Mouse (Mus musculus) megakaryocyte-erythroid progenitor cell, adult 5-6 weeks (primary cell): ENCODE results near the gene Stat5a. TPM values are rescaled to one million over a fixed set of nuclear protein-coding genes. Genes with fewer than 3 reads are reported as not detected.

ENCODE experiments used
- ATAC-seq: replicated peaks from 2 replicates; pipeline ENCODE4 v1.8.0; 2016; ENCODE audit warnings: mild to moderate bottlenecking, inconsistent platforms; ENCODE audit not compliant: severe bottlenecking, poor library complexity, low FRiP score, low TSS enrichment
- total RNA-seq, 2 experiments: library from RNA; stranded (forward) in 1 of 2; stranded (reverse) in 1 of 2; fragments of 200-1000, 215-1000 nt in 1 of 2; fragments of >200 nt in 1 of 2; fragmentation: Nextera tagmentation in 1 of 2; gene quantifications; 2 replicates each; pipeline ENCODE4 v1.2.3; 2014 to 2017

Gene Stat5a
- total RNA-seq, 2 experiments from 2014 or later = 55.9 to 116 TPM

- no peak for ATAC-seq
These were observed 27.8 kb upstream of the Stat5a start for GRCm38 (mm10) chr11:100831396-100831795.

DNA sequence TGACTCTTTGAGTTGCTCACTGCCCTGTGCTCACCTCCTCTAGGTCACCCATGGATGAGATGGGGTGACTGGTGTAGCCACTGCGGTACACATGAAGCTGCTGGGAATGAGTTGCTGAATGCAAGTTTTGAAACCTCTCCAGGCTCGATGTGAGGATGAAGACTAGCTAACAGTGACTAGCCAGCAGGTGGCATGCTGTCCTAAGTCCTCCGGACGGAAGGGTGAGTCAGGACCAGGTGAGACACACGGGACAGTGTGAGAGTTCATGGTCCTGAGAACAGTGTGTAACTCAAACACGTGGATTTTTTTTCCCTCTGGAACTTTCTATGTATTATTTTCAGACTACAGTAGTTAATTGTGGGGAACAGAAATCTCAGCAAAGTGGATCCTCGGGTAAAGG lies 25.7 kb upstream of the Stat5a start:
- ATAC-seq = no peak; the same call in 1 of the 2 replicates

DNA sequence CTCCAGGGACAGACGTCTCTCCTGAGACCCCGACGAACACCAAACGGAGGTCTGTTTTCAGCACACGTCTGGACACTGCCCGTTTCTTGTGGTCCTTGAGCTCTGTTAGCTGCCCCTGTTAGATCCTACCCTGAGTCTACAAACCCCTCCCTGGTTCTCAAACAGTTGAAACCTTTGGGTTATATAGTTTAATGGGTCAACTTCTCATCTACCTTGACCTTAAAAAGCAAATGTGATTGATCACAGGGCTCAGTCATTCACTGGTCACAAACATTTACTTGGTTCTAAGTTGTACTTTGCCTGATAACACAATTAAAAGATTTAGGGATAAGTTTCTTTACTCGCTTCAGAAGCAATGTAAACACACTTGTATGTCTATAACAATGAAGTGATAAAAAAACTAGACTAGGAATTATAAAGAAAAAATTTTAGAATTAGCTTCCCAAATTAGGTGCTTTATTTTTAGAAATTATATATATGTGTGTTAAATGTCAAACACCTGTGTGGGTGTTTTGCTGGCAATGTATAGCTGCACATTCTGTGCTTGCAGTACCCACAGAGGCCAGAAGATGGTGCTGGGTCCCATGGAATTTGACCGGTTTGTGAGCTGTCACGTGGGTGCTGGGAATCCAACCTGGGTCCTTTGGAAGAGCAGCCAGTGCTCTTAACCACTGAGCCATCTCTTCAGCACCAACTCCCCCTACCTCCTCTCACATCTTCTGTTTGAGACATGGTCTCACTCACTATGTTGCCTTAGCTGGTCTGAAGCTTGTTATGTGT lies 22.0 kb upstream of the Stat5a start:
- ATAC-seq = no peak

DNA sequence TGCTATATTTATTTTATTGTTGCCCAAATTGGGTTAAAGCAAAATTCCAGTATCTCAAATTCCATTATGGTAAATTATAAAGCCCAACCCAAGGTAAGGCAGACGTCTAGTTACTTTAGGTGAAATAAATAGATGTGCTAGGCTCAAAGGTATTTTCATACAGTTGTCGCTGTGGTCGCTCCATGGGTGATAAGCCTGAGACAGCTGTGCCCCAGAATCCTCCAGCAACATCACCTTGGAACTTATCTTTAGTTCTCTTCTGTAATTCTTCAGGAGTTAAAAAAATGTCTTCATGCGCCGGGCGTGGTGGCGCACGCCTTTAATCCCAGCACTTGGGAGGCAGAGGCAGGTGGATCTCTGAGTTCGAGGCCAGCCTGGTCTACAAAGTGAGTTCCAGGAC lies 20.3 kb upstream of the Stat5a start:
- peak; percentile 72 for ATAC-seq

DNA sequence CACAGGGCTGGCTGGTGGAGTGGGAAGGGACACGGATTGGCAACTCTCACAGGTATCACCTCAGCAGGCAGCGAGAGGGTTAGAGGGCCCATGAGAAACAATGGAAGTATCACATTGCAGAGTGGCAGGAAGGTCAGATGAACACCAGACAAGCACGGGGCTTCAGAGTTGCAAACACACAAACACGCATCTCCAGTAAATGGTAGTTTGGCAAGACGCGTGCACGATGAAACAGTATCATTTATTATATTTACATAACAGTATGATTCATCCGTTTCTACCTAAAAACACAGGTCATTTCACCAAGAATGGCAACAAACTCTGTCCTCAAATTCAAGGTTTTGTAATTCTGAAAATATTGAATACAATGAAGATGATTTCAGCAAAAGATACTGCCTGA lies 19.6 kb upstream of the Stat5a start:
- ATAC-seq = no peak

DNA sequence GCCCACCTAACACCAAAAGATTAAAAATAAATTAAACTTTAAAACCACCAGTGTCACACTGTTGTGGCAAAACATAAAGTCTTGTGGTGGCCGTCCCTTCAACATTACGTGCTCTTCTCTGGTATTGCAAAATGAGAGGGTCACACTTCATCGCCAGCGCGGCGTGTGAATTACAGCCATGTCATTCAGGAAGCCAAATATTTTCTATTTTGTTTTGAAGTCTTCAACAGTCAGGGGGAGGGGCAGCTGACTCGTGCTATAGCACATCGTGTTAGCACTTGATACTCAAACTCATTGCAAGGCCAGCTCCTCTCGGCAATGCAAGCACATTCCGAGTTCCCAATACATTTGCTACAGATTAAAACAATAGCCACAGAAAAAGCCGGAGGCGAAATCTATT lies 18.3 kb upstream of the Stat5a start:
- ATAC-seq = peak; percentile 62

DNA sequence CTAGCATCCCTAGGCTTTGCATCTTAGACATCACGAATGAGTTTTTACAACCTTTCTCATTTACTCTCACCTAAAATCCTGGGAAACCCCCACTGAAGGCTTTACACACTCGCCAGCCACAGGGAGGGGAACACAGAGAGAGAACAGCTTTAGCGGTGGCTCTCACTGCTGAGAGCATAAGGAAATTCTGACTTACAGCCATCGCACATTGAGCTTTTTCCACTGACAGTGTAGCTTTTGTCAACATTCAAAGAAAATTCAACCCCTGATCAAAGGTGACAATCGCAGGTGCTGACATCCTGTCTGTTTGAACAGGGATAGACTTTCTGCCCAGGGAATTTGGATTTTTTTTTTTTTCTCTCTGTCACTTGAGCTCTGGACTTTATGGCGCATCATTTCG lies 17.1 kb upstream of the Stat5a start:
- ATAC-seq = no peak

GRCm38 (mm10) chr11:100843070-100843669 lies 16.0 kb upstream of the Stat5a start:
- no peak for ATAC-seq

DNA sequence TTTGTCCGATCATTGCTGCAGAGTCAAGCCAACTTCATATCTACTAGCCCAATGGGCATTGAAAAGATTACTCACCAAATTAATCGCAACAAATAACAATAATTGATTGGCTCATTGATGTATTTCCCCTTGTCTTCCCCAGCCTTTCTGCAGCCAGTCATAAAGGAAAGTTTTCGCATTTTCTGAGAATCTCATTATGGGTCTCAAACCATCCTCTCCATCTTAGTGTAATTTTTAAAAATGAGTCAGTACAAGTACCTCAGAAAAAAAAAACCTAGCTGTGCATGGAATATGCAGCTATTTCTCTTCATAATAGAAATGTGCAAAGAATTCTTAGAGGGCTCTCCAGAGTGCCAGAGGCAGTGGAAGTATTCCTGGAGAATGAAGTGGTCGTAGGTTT lies 15.0 kb upstream of the Stat5a start:
- no peak for ATAC-seq

DNA sequence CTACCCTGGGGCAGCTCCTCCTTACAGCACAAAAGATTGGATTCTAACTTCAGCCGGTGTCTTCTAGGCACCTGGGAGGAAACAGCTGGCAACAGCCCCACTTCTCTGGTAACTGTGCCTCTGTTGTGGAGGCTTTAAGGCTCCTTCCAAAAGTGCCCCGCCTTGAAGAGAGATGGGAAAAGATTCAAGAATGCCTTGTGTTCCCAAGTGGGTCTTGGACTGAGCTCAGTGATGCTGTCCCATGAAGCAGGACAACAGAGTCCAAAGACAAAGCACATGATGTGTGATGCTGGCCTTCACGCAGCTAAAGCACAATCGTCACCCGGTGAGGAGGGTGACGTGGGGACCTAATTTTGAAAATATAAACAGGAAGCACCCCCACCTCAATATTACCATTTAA lies 13.4 kb upstream of the Stat5a start:
- ATAC-seq = no peak

- no peak for ATAC-seq
These were observed 11.6 kb upstream of the Stat5a start for GRCm38 (mm10) chr11:100847572-100847971.

DNA sequence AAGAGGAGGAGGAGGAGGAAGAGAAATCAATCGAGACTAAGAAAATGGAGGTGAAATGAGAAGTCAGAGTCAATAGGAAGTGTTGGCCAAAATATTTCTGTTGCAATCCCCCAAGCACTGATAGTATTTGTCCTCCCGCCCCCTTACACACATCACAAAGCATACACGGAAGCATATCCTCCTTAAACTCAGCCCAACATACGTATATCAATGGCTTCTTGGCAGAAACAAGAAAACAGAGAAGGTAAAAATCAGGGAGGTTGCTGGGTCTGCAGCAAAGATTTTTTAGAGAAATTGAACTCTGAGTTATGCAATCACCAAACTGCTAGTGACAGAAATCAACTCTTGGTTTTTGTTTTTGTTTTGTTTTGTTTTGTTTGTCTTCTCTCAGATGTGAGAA lies 11.1 kb upstream of the Stat5a start:
- no peak for ATAC-seq

DNA sequence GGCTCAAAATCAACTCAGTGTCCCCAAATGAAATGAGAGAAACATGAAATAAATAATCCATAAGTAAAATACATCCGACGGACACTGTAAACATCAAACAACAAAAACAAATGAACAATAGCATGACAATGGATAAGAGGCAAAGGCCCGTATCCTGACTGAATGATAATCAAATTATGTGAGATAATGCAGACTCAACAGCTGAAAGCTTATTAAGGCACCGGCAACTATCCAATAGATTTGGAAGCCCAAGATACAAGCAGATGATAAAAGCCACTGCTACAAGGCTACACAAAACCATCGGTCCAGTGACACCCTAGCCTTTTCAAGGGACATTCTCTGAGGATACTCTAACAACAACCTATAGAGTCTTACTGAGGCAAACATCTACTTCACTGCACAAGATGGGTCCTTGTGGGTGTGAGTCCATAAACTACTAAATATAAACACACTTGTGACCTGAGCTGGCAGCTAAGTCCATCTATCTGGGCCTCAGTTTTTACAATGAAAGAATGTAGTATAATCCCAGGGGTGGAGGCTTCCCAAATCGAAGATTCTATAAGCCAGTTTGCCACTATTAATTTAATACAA lies 10.3 kb upstream of the Stat5a start:
- 0 out of 2 replicates have a peak, but pooled peaks have one; percentile 4 for ATAC-seq

- ATAC-seq = peak; percentile 49
These were observed 9.6 kb upstream of the Stat5a start for GRCm38 (mm10) chr11:100849456-100850037.

DNA sequence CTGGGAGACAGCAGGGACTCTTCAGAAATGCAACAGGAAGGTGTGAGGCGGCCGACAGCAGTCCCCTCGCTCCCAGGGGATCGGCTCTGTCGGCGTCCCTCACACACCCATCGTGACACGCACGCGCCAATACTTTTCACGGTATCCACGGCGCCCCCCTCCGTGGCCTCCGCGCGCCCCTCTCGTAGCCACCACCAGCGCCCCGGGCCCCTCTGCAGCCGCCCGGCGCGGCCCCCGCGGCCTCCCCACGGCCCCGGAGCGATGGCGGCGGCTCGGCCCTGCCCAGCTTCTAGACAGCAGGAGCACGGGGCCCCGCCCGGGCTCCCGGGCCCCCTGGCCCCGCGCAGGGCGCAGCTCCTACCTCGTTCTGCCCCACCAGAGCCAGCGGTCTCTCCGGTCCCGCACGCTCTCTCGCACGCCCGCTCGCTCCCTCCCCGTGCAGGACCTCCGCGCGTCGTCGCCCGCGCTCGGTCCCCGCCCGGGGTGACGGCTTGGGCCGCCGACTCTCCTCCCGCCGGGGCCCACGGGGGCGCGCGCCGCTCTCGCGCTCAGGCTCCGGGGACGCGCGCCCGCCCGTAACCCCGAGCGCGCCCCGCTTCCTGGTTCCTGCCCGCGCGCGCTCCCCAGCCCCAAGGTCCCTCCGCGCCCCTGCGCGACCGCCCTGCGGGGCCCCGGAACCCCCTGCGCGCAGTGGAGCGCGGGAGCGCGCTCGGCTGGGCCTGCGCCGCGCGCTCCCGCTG lies 8.9 kb upstream of the Stat5a start, which contains the start of gene Stat5b:
Stat5b (minus strand) TSS at position 687 of the 740 bp plus-strand sequence.
- ATAC-seq = peak; percentile 43

- ATAC-seq = no peak
These were observed 8.2 kb upstream of the Stat5a start for GRCm38 (mm10) chr11:100850778-100851528.

DNA sequence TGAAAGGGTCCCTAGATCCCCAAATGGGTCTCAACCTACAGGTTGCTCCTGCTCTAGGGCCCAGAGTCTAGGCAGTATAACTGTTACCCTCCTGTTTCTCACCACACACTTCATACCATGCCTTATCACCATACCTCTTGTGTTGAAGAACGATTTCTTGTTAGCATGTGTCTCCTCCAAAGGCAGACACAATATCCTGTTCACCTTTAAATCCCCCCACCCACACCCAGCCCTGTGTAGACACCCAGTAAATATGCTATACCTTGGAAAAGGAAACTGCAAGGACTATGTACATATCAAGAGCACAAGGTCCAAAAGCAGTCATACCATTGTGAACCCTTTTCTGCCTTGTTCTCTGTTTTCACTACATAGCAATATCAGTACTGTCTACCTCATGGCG lies 7.1 kb upstream of the Stat5a start:
- ATAC-seq = no peak

DNA sequence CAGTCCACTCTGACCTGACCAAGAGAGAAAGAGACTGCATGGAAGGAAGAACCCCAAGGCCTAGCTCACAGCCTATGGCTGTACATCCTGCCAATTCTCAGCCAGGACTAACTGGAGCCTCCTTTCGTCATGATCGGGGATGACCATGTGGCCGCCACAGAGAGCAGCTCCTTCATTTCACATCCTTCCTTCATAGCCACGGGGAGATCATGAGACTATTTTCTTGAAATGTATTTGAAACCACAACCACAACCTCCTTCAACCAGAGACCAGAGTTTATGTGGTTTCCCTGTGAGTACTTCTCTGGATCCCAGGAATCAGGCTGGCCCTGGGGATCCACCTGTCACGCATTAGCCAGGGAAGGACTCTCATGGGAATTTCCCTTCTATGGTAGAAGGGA lies 6.1 kb upstream of the Stat5a start:
- no peak for ATAC-seq

GRCm38 (mm10) chr11:100854268-100854667 lies 4.9 kb upstream of the Stat5a start:
- no peak for ATAC-seq
